11 mouse cellular contexts compared by ENCODE assay signal in the genomic region with DNA sequence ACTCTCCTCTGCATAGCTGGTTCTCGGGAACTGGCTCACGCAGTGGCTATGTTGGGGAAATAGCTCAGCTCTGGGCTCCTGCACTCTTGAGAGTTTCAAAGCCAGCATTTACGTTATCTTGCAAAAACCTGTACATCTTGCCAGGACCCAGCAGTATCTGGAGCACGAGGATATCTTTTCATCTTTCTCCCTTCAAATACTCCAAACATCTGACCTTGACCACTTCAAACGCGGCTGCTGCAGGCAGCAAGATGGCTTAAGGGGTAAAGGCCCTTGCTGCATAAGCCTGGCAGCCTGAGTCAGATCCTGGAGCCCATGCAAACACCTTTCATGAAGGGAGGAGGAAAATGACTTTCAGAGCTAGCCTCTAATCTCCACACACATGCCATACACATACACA.
"Had no signal": no experiment of that assay in that cellular context is flagged by ENCODE, and none has a peak within 500 bp of the region (broad histone marks: within the 10 kb centered on the region; RNA-seq: fewer than 3 reads in every experiment).

No protein-coding gene starts in this region.

- H3K9me3 ChIP-seq: limb, embryonic 13.5 days; neural tube, embryonic 15.5 days had no signal

- H3K4me2 ChIP-seq: limb, embryonic 13.5 days; neural tube, embryonic 15.5 days had no signal

- H3K27ac ChIP-seq: layer of hippocampus, adult 2 months; limb, embryonic 13.5 days; liver, embryonic 14.5 days; neural tube, embryonic 15.5 days had no signal

- H3K4me3 ChIP-seq: layer of hippocampus, adult 2 months; limb, embryonic 13.5 days; neural tube, embryonic 15.5 days had no signal

- H3K36me3 ChIP-seq: limb, embryonic 13.5 days; neural tube, embryonic 15.5 days had no signal

- H3K9ac ChIP-seq: limb, embryonic 13.5 days; liver, embryonic 14.5 days; neural tube, embryonic 15.5 days had no signal

- DNase-seq: kidney, adult 9 months; kidney, postnatal 10 days; kidney, postnatal 4 days; lung, adult 18-20 months; right cerebral cortex, adult 18-20 months; right cerebral cortex, postnatal 25 days; thymus, postnatal 36 days had no signal
